Mouse (Mus musculus): ENCODE measurements around the gene Aif1.

- TF ChIP-seq CTCF (IDR thresholded peaks at IDR 0.05; ENCODE audit: low read depth) (peak; percentile 97), EP300 (IDR thresholded peaks at IDR 0.05; ENCODE audit: low read depth) (no peak)
These were observed 2.7 kb upstream of the Aif1 start for GRCm38 (mm10) chr17:35178528-35178927.
